Mouse (Mus musculus) urinary bladder, postnatal 4 days (tissue): ENCODE measurements around the gene Kat2a.
A peak's percentile ranks its signal among the peaks of the same experiment; 100 is the strongest.

Source experiments
- DNase-seq, 2 experiments: peaks; one replicate each; pipeline ENCODE4 v3.0.0; 2021 to 2022; ENCODE audit warnings: low spot score in 2 of 2

Gene Kat2a

GRCm38 (mm10) chr11:100735954-100736745 is 23.9 kb upstream of the Kat2a start:
- DNase-seq: no peak

GRCm38 (mm10) chr11:100735134-100735865 is 23.0 kb upstream of the Kat2a start:
- DNase-seq: no peak

GRCm38 (mm10) chr11:100730477-100731205 is 18.4 kb upstream of the Kat2a start:
- no peak for DNase-seq

- no peak for DNase-seq
These were observed 17.7 kb upstream of the Kat2a start for GRCm38 (mm10) chr11:100729976-100730375.

- DNase-seq: no peak
These were observed 16.3 kb upstream of the Kat2a start for GRCm38 (mm10) chr11:100728601-100729000.

GRCm38 (mm10) chr11:100727201-100727600 is 14.9 kb upstream of the Kat2a start:
- DNase-seq: no peak

- no peak for DNase-seq
These were observed 12.8 kb upstream of the Kat2a start for GRCm38 (mm10) chr11:100724919-100725512.

- DNase-seq: no peak
These were observed 10.3 kb upstream of the Kat2a start for GRCm38 (mm10) chr11:100722493-100723028.

GRCm38 (mm10) chr11:100721776-100722492 is 9.7 kb upstream of the Kat2a start:
- no peak for DNase-seq

- DNase-seq: no peak
These were observed 9.0 kb upstream of the Kat2a start for GRCm38 (mm10) chr11:100721254-100721653.

GRCm38 (mm10) chr11:100720345-100720744 is 8.1 kb upstream of the Kat2a start:
- no peak for DNase-seq

- DNase-seq: no peak
These were observed 7.6 kb upstream of the Kat2a start for GRCm38 (mm10) chr11:100719893-100720292.

- no peak for DNase-seq
These were observed 7.0 kb upstream of the Kat2a start for GRCm38 (mm10) chr11:100719312-100719711.

GRCm38 (mm10) chr11:100718866-100719265 is 6.6 kb upstream of the Kat2a start:
- DNase-seq: no peak

- DNase-seq: no peak
These were observed 6.2 kb upstream of the Kat2a start for GRCm38 (mm10) chr11:100718462-100718861.

GRCm38 (mm10) chr11:100716649-100717048 is 4.4 kb upstream of the Kat2a start:
- DNase-seq: no peak

GRCm38 (mm10) chr11:100714948-100715347 is 2.7 kb upstream of the Kat2a start:
- no peak for DNase-seq

GRCm38 (mm10) chr11:100714534-100714915 is 2.3 kb upstream of the Kat2a start:
- peak; percentile 60 to 78 for DNase-seq

- DNase-seq: peak; percentile 66 to 71
These were observed 1.7 kb upstream of the Kat2a start, which contains the start of gene Hspb9 for GRCm38 (mm10) chr11:100713735-100714533. Gene Hspb9, plus strand, starts transcription at chr11:100713850.

- DNase-seq: no peak
These were observed 909 bp upstream of the Kat2a start for GRCm38 (mm10) chr11:100713174-100713573.
